Mouse (Mus musculus) intestine, postnatal 0 days (tissue): Measurements from ENCODE around the gene Scaf8. TPM values are rescaled to one million over a fixed set of nuclear protein-coding genes. Genes with fewer than 3 reads are reported as not detected.
"Not testable (repeated sequence)": the region's sequence is repeated elsewhere in the genome, so short reads cannot be mapped to it uniquely, and the experiment has no call there.

Experiments
- ATAC-seq: fragments of 200-750 bp; cut with Nextera tagmentation; 2 replicates; pipeline ENCODE4 v1.8.0; 2017; ENCODE audit warnings: mild to moderate bottlenecking, moderate TSS enrichment, moderate library complexity
- H3K27ac ChIP-seq: fragments of 300-500 bp; sonication (generic); 2 replicates; pipeline ENCODE4 v1.5.1; 2014; ENCODE audit warnings: mild to moderate bottlenecking, low read depth, low read length, moderate library complexity
- H3K27me3 ChIP-seq: fragments of 300-500 bp; sonication (generic); replicated peaks from 2 replicates; pipeline ENCODE4 v1.6.1; 2014; ENCODE audit warnings: low read length, mixed read lengths; ENCODE audit not compliant: control insufficient read depth, insufficient read depth
- H3K36me3 ChIP-seq: fragments of 300-500 bp; sonication (generic); 2 replicates; pipeline ENCODE4 v1.6.1; 2014; ENCODE audit warnings: mild to moderate bottlenecking, moderate library complexity; ENCODE audit not compliant: control insufficient read depth, insufficient read depth
- H3K4me1 ChIP-seq: fragments of 300-500 bp; sonication (generic); replicated peaks from 2 replicates; pipeline ENCODE4 v1.6.1; 2014; ENCODE audit warnings: antibody characterized with exemption, low read length, mixed read lengths; ENCODE audit not compliant: control insufficient read depth, insufficient read depth
- H3K4me2 ChIP-seq: fragments of 300-500 bp; sonication (generic); replicated peaks from 2 replicates; pipeline ENCODE4 v1.6.1; 2014; ENCODE audit warnings: low read depth, mild to moderate bottlenecking, moderate library complexity
- H3K4me3 ChIP-seq: fragments of 300-500 bp; sonication (generic); 2 replicates; pipeline ENCODE4 v1.5.1; 2014; ENCODE audit warnings: low read depth, low read length
- H3K9ac ChIP-seq: fragments of 300-500 bp; sonication (generic); 2 replicates; pipeline ENCODE4 v1.6.1; 2014; ENCODE audit warnings: mild to moderate bottlenecking, low read depth, low read length
- H3K9me3 ChIP-seq: fragments of 300-500 bp; sonication (generic); 2 replicates; pipeline ENCODE4 v1.6.1; 2016; ENCODE audit warnings: mixed run types; ENCODE audit not compliant: control insufficient read depth
- CTCF ChIP-seq: sonication (generic); IDR thresholded peaks from 2 replicates; pipeline ENCODE4 v1.5.1; 2016; ENCODE audit warnings: low read depth, mild to moderate bottlenecking, control low read depth, antibody characterized with exemption, moderate library complexity
- WGBS: fragments of 180-500 bp; shearing (Covaris S2); extraction: QIAGEN DNeasy Blood & Tissue Kit; methylation state at CpG from one replicate; pipeline ENCODE4 v1.1.7; 2014; 5-methylcytosine and 5-hydroxymethylcytosine counted together
- polyA plus RNA-seq: library from polyadenylated mRNA; unstranded; fragments of >200 nt; fragmentation: Nextera tagmentation; extraction: Ambion mirVana; gene quantifications from 2 replicates; pipeline ENCODE4 v1.2.1, GENCODE M21; 2015

The Scaf8 gene
- 8.3 and 9.4 TPM in 2 replicates for polyA plus RNA-seq

GRCm38 (mm10) chr17:3114720-3115379 lies at the start of gene Scaf8:
Gene Scaf8 (plus strand): TSS chr17:3114972.
- peak within 1 kb of the TSS; percentile 84 for H3K4me2 ChIP-seq
- peak; percentile 83 for TF ChIP-seq CTCF
- H3K9me3 ChIP-seq: no peaks in the 10 kb centered on the region
- under 1% methylated on average over 80 of the region's 91 CpGs for WGBS
- H3K27ac ChIP-seq: peak within 1 kb of the TSS; percentile 96
- H3K4me1 ChIP-seq: 0 out of 2 replicates have a peak, but pooled peaks cover 3% of the 10 kb centered on the region
- peak within 1 kb of the TSS; percentile 97 for H3K9ac ChIP-seq
- no peaks in the 10 kb centered on the region for H3K36me3 ChIP-seq
- ATAC-seq: peak; percentile 95
- H3K27me3 ChIP-seq: no peaks in the 10 kb centered on the region
- H3K4me3 ChIP-seq: peak within 1 kb of the TSS; percentile 90

- no peak for TF ChIP-seq CTCF
- Histone ChIP-seq H3K27me3 (no peaks in the 10 kb centered on the region), H3K36me3 (peaks cover 24% of the 10 kb centered on the region), H3K4me1 (no peaks in the 10 kb centered on the region), H3K9me3 (no peaks in the 10 kb centered on the region), H3K27ac (no peak overlapping the region), H3K9ac (no peak overlapping the region), H3K4me3 (no peak overlapping the region), H3K4me2 (no peak overlapping the region)
- 96% methylated on average over 9 of the region's 9 CpGs for WGBS
- ATAC-seq: no peak
Measured at GRCm38 (mm10) chr17:3075166-3075872, 39.5 kb upstream of the Scaf8 start.

- H3K27ac ChIP-seq: no peak overlapping the region
- no peak overlapping the region for H3K4me2 ChIP-seq
- H3K9me3 ChIP-seq: no peaks in the 10 kb centered on the region
- no peak overlapping the region for H3K4me3 ChIP-seq
- no peaks in the 10 kb centered on the region for H3K27me3 ChIP-seq
- no peak overlapping the region for H3K9ac ChIP-seq
- TF ChIP-seq CTCF: no peak
- 94% methylated on average over 4 of the region's 4 CpGs for WGBS
- H3K4me1 ChIP-seq: no peaks in the 10 kb centered on the region
- ATAC-seq: no peak
- peaks cover 20% of the 10 kb centered on the region for H3K36me3 ChIP-seq
Measured at GRCm38 (mm10) chr17:3075873-3076245, 38.9 kb upstream of the Scaf8 start.

- H3K4me2 ChIP-seq, H3K27ac ChIP-seq, H3K27me3 ChIP-seq, H3K4me1 ChIP-seq, H3K9me3 ChIP-seq, H3K9ac ChIP-seq, ATAC-seq, H3K4me3 ChIP-seq, H3K36me3 ChIP-seq: not testable (repeated sequence)
- 87% methylated on average over 9 of the region's 9 CpGs for WGBS
Measured at GRCm38 (mm10) chr17:3077936-3078335, 36.8 kb upstream of the Scaf8 start.

- H3K4me1 ChIP-seq, H3K4me2 ChIP-seq, H3K27me3 ChIP-seq, H3K9me3 ChIP-seq, H3K9ac ChIP-seq, H3K4me3 ChIP-seq, H3K27ac ChIP-seq, H3K36me3 ChIP-seq: not testable (repeated sequence)
- 71% methylated on average over 7 of the region's 9 CpGs for WGBS
- ATAC-seq: peak; percentile 64
Measured at GRCm38 (mm10) chr17:3080587-3081349, 34.0 kb upstream of the Scaf8 start.

GRCm38 (mm10) chr17:3081512-3082100 lies 33.2 kb upstream of the Scaf8 start:
- H3K27ac ChIP-seq, H3K4me3 ChIP-seq, H3K4me2 ChIP-seq, H3K4me1 ChIP-seq, H3K9ac ChIP-seq, H3K36me3 ChIP-seq, H3K9me3 ChIP-seq, H3K27me3 ChIP-seq: not testable (repeated sequence)
- 73% methylated on average over 2 of the region's 3 CpGs for WGBS
- peak; percentile 42 for ATAC-seq

- ATAC-seq: peak; percentile 41
- not testable (repeated sequence) for H3K36me3 ChIP-seq, H3K9ac ChIP-seq, H3K4me3 ChIP-seq, H3K27ac ChIP-seq, H3K9me3 ChIP-seq, H3K4me1 ChIP-seq, H3K27me3 ChIP-seq
- peak overlapping the region; percentile 56 for H3K4me2 ChIP-seq
- WGBS: 87% methylated on average over 5 of the region's 9 CpGs
Measured at GRCm38 (mm10) chr17:3082125-3082755, 32.5 kb upstream of the Scaf8 start.
